Mouse (Mus musculus) ovary, postnatal 10 days (tissue): Measurements from ENCODE around the gene Slc39a13.
"Not testable (repeated sequence)": the region's sequence is repeated elsewhere in the genome, so short reads cannot be mapped to it uniquely, and the experiment has no call there.

Source experiments
- DNase-seq: peaks from one replicate; pipeline ENCODE4 v3.0.0; 2022; ENCODE audit warnings: low spot score

Gene Slc39a13

GRCm38 (mm10) chr2:91064211-91064610 lies 6.0 kb downstream of the Slc39a13 start:
- no peak for DNase-seq

- DNase-seq = no peak
These were observed 7.2 kb downstream of the Slc39a13 start for GRCm38 (mm10) chr2:91062779-91063606.

- no peak for DNase-seq
These were observed 8.3 kb downstream of the Slc39a13 start for GRCm38 (mm10) chr2:91061849-91062481.

GRCm38 (mm10) chr2:91060544-91061355 lies 9.5 kb downstream of the Slc39a13 start:
- no peak for DNase-seq

- no peak for DNase-seq
These were observed 10.8 kb downstream of the Slc39a13 start for GRCm38 (mm10) chr2:91059376-91059775.

- no peak for DNase-seq
These were observed 11.8 kb downstream of the Slc39a13 start for GRCm38 (mm10) chr2:91058435-91058834.

GRCm38 (mm10) chr2:91053934-91054382 lies 16.3 kb downstream of the Slc39a13 start, which contains the start of gene Psmc3:
Psmc3 (plus strand) TSS chr2:91054009.
- DNase-seq = peak; percentile 92

GRCm38 (mm10) chr2:91053181-91053933 lies 16.9 kb downstream of the Slc39a13 start:
- no peak for DNase-seq

GRCm38 (mm10) chr2:91052752-91053151 lies 17.5 kb downstream of the Slc39a13 start:
- no peak for DNase-seq

- DNase-seq = no peak
These were observed 18.3 kb downstream of the Slc39a13 start for GRCm38 (mm10) chr2:91051917-91052316.

- DNase-seq = no peak
These were observed 22.9 kb downstream of the Slc39a13 start for GRCm38 (mm10) chr2:91047359-91047758.

GRCm38 (mm10) chr2:91045805-91046204 lies 24.4 kb downstream of the Slc39a13 start:
- DNase-seq = not testable (repeated sequence)

- no peak for DNase-seq
These were observed 25.5 kb downstream of the Slc39a13 start for GRCm38 (mm10) chr2:91044727-91045126.

- DNase-seq = no peak
These were observed 27.4 kb downstream of the Slc39a13 start for GRCm38 (mm10) chr2:91042651-91043398.

- no peak for DNase-seq
These were observed 28.4 kb downstream of the Slc39a13 start for GRCm38 (mm10) chr2:91041786-91042185.

- no peak for DNase-seq
These were observed 34.8 kb downstream of the Slc39a13 start, which contains the start of gene Rapsn for GRCm38 (mm10) chr2:91035385-91035784. Rapsn (plus strand) TSS chr2:91035620.

GRCm38 (mm10) chr2:91033000-91033399 lies 37.2 kb downstream of the Slc39a13 start:
- DNase-seq = no peak

GRCm38 (mm10) chr2:91031216-91031615 lies 39.0 kb downstream of the Slc39a13 start:
- DNase-seq = no peak

GRCm38 (mm10) chr2:91027391-91028214 lies 42.6 kb downstream of the Slc39a13 start:
- no peak for DNase-seq

- no peak for DNase-seq
These were observed 43.7 kb downstream of the Slc39a13 start for GRCm38 (mm10) chr2:91026491-91026890.
